Mouse (Mus musculus) layer of hippocampus, adult 8-10 months (tissue): ENCODE measurements around the gene Clca4a. TPM values are rescaled to one million over a fixed set of nuclear protein-coding genes. Genes with fewer than 3 reads are reported as not detected.
"Not testable (repeated sequence)": the region's sequence is repeated elsewhere in the genome, so short reads cannot be mapped to it uniquely, and the experiment has no call there.

ENCODE experiments used
- DNase-seq, 2 experiments: peaks; one replicate each; pipeline ENCODE4 v3.0.0; 2022; ENCODE audit warnings: low spot score in 2 of 2
- total RNA-seq, 4 experiments: library from RNA; stranded (reverse); gene quantifications; 2 replicates each; pipeline ENCODE4 v1.2.4; 2022

Clca4a gene
- total RNA-seq = not detected

DNA sequence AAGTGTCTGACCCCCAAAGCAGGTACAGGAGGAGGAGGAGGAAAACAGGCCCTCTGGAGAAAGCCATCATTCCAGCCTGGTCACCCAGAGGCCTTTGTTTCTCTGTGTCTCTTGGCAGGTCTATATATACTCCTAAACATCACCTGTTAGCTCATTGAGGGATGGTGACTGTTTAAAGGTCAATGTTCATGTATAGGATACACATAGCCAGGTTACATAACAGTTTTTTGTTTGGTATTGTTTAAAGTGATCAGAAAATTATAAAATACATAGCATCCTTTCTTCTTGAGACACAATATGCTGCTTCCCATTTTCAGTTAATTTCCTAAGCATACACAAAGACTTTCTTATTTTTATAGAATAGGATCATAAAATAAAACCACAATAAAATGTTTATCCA, at the start of gene Clca4a:
Clca4a (minus strand) TSS at position 101 of the 400 bp plus-strand sequence.
- no peak for DNase-seq

- no peak for DNase-seq
These were observed 43.0 kb upstream of the Clca4a start for GRCm38 (mm10) chr3:145017807-145018206.

DNA sequence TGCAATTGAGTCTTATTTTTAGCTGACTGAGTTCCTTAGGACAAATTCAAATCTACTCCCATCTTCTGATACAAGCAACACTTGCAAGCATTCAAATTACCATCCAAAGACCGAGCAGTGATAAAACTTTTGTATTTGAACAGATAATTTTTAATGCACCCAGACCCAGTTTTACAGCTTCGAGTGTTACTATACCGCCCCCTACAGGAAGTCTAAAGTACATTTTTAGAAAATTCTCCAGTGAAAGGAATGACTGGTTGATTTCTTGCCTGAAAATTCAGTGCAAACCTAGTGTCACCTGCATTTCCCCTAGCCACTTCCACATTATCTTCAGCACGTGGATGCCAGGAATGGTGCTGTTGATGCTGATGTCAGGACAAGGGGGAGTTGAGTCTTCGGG, 29.6 kb upstream of the Clca4a start:
- DNase-seq = no peak

DNA sequence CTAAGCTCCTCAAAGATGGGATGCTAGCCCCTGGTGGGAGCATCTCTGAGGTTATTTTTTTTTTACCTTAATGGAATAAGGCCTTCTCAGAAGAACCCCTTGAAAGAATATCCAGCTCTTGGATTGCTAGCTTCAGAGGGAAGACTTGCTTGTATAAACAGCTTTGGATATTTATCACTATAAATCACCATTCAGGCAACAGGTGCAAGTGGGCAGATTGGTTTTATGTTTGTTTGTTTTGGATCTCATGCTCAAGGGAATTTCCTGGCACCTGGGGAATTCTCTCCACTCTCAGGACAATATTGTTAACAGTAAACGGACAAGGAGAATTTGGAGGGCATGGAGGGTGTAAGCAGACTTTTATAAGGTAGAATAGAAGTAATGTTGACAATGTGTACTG, 26.1 kb upstream of the Clca4a start:
- DNase-seq = no peak

- no peak for DNase-seq
These were observed 18.2 kb upstream of the Clca4a start for GRCm38 (mm10) chr3:144993055-144993454.

- DNase-seq = no peak
These were observed 17.8 kb upstream of the Clca4a start for GRCm38 (mm10) chr3:144992618-144993017.

GRCm38 (mm10) chr3:144985890-144986289, 11.0 kb upstream of the Clca4a start:
- no peak for DNase-seq

GRCm38 (mm10) chr3:144980551-144980950, 5.7 kb upstream of the Clca4a start:
- no peak for DNase-seq

DNA sequence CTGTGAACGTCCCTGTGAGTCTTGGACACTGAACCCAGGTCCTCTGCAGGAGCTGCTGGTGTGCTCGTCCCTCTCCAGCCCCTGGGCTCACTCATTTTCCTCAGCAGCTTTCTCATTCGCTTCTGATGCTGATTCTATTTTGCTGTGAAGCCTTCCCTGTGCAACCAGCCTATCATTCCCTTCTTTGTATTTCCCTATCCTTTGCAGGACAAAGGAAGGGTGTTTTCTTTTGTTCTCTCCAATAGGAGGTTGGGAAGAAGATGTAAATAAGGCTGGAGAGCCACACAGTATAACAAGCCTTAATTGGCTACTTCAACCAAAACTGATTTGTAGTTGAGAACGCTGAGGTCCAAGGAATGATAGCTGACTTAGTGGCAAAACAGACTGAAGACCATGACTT, 2.8 kb upstream of the Clca4a start:
- no peak for DNase-seq

DNA sequence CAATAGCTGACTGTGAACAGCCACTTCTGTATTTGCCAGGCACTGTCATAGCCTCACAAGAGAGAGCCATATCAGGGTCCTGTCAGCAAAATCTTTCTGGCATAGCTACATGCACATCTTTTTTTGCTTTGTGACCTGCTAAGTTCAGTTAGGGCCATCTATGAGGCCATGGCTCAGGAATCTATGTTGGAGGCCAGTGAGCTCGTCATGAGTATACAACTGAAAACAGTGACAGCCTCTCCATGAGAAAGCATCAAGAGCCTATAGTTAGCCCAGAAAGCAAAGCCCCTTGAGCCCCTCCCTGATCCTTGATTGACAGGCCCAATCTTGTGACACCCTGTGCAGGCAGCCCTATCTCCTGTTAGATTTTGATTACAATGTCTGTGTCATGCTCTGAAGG, 1.2 kb upstream of the Clca4a start:
- no peak for DNase-seq

DNA sequence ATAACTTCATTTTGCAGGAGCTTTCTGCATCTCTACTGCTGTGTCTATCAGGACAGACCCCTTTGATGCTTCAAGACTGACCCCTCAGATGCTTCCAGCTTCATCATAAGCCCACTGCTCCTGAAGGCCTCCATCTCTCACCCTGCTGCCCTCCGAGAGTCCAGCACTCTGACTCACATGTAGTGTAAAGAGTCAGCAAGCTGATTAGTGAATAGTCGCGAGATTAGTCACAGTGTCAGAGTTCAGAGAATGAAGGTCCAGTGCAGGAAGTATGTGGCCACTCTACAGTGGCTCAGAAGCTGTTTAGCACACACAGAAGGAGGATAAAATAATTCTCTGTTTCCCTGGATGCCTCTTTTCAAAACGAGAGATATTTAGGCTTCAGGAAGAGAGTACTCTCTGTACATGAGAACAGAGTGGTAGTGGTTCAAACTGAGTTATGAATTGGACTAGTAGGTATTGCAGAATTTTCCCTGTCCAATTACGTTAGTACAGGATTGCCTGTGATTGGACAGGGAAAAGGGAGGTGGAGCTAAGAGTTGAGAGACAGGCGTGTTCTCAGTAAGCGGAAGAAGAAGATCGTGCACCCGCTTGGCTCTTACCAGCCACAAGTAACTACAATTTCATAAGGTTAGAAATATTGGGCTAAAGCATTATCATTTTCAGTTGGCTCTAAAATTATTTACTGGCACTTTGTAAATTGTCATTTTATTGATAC, 3.1 kb downstream of the Clca4a start:
- DNase-seq = no peak

GRCm38 (mm10) chr3:144969755-144970154, 5.1 kb downstream of the Clca4a start:
- DNase-seq = no peak

DNA sequence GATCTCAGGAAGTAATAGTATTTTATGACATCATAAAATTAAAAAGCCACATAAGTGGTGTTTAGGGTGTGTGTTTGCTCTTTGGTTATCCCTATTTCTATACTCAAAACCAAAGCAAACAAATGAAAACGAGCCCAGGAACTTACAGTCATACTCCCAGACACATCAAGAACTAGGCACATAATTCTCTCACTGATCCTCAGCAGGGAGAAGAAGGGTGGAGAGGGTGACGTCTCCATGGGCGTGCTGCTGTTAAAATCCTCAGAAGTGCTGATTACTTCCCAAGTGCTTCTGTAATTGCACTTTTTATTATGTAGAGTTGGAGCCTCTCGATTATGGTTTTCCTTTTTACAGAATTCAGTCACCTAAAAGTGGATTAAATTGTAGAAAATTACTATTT, 8.8 kb downstream of the Clca4a start:
- no peak for DNase-seq

- no peak for DNase-seq
These were observed 24.0 kb downstream of the Clca4a start for GRCm38 (mm10) chr3:144950829-144951228.

DNA sequence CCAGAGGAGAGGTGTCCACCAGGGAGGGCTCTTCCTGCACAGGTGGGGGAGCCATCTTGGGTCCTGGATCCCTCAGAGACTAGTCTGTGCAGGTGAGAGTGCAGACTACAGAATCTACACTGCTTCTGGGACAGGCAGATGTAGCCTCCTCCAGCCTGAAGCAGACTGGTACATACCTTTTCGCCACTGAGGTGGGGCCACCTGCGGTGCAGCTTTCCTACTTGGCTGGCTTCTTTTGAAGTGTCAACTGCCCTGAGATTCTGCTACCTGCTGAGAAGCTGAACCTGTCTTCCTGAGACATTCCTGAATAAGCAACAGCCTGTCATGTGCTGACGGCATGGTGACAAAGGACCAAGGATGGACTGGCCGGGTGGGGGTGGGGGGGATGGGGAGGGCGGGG, 27.5 kb downstream of the Clca4a start:
- DNase-seq = not testable (repeated sequence)

DNA sequence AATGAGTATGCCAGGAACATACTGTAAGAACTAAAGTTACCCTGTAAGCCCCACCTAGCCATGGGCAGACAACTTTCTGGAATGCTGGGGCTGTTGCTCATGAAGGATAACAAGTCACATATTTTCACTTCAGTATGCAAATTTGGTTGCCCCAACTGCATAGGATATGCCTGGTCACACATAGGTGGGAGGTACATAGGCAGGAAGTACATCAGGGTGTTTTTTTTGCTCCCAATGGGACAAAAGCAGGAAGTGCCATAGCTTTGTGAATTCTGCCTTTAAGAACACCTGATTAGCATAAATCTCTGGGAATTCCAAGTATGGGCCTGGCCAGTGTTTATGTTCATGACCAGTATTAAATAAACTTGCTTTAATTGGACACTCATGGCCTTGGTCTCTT, 41.2 kb downstream of the Clca4a start:
- DNase-seq = not testable (repeated sequence)

DNA sequence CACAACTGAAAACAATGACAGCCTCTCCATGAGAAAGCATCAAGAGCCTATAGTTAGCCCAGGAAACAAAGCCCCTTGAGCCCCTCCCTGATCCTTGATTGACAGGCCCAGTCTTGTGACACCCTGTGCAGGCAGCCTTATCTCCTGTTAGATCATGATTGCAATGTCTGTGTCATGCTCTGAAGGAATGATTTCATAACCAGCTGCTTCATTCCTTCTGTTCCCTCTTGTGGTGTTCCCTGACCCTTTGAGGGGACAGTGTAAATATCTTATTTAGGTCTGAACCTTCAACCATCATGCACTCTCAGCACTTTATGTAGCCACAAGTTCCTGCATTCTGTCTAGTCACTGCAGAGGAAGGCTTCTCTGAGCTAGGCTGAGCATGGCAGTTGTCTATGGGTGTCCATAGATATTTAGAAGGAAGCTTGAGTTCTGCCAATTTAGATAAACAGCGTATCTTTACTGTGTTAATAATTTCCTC, 41.8 kb downstream of the Clca4a start:
- DNase-seq = no peak

GRCm38 (mm10) chr3:144932335-144932734, 42.5 kb downstream of the Clca4a start, which contains the start of gene Clca4b:
TSS of gene Clca4b (minus strand) at chr3:144932529.
- no peak for DNase-seq

DNA sequence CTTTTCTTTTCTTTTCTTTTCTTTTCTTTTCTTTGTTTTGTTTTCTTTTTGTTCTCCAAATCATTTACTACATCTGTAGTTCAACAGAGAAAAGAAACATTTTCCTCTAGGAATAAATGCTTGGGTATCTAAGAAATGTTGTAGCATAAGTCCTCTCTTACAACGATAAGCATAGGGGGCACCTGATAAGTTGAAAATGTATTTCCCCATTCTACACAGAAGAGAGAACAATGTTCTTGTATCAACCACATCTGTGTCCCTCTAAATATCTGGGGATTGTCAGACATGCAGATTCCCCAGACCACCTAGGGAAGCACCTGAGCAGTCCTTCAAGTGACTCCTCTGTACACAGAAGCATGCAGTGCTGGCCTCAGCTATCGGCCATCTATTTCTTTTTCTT, 60.8 kb downstream of the Clca4a start:
- no peak for DNase-seq
